Mouse (Mus musculus) liver, postnatal 0 days (tissue): Measurements from ENCODE around the gene Cds2. TPM values are rescaled to one million over a fixed set of nuclear protein-coding genes. Genes with fewer than 3 reads are reported as not detected.

Experiments
- ATAC-seq: fragments of 200-750 bp; cut with Nextera tagmentation; 2 replicates; pipeline ENCODE4 v1.8.0; 2017; ENCODE audit warnings: mild to moderate bottlenecking, moderate library complexity
- DNase-seq: peaks from one replicate; pipeline ENCODE4 v3.0.0-alpha.2; 2016
- H3K27ac ChIP-seq: fragments of 300-500 bp; sonication (generic); 2 replicates; pipeline ENCODE4 v1.5.1; 2014; ENCODE audit warnings: antibody characterized with exemption, moderate library complexity, mild to moderate bottlenecking, low read depth
- H3K27me3 ChIP-seq: fragments of 300-500 bp; sonication (generic); 2 replicates; pipeline ENCODE4 v1.6.1; 2014; ENCODE audit warnings: low read length, control low read depth, mixed read lengths; ENCODE audit not compliant: insufficient read depth
- H3K36me3 ChIP-seq: fragments of 300-500 bp; sonication (generic); replicated peaks from 2 replicates; pipeline ENCODE4 v1.6.1; 2014; ENCODE audit warnings: mild to moderate bottlenecking, control low read depth, low read length, moderate library complexity, mixed read lengths; ENCODE audit not compliant: insufficient read depth
- H3K4me1 ChIP-seq: fragments of 300-500 bp; sonication (generic); 2 replicates; pipeline ENCODE4 v1.6.1; 2014; ENCODE audit warnings: antibody characterized with exemption, mild to moderate bottlenecking, control low read depth; ENCODE audit not compliant: insufficient read depth
- H3K4me2 ChIP-seq: fragments of 300-500 bp; sonication (generic); 2 replicates; pipeline ENCODE4 v1.6.1; 2014; ENCODE audit warnings: low read depth, mild to moderate bottlenecking, low read length, moderate library complexity, mixed read lengths
- H3K4me3 ChIP-seq: fragments of 300-500 bp; sonication (generic); 2 replicates; pipeline ENCODE4 v1.5.1; 2014; ENCODE audit warnings: low read depth, low read length
- H3K9ac ChIP-seq: fragments of 300-500 bp; sonication (generic); replicated peaks from 2 replicates; pipeline ENCODE4 v1.6.1; 2014; ENCODE audit warnings: mild to moderate bottlenecking, moderate library complexity
- H3K9me3 ChIP-seq: fragments of 300-500 bp; sonication (generic); 2 replicates; pipeline ENCODE4 v1.6.1; 2016; ENCODE audit warnings: mild to moderate bottlenecking, control low read depth, low read length, mixed read lengths
- CTCF ChIP-seq: sonication (generic); IDR thresholded peaks from 2 replicates; pipeline ENCODE4 v1.5.1; 2016; ENCODE audit warnings: antibody characterized with exemption, low read depth
- EP300 ChIP-seq: IDR thresholded peaks from 2 replicates; pipeline ENCODE4 v1.6.1; 2016; ENCODE audit warnings: antibody characterized with exemption, low read depth, mild to moderate bottlenecking
- WGBS: fragments of 180-500 bp; shearing (Covaris S2); extraction: QIAGEN DNeasy Blood & Tissue Kit; methylation state at CpG from one replicate; pipeline ENCODE4 v1.1.7; 2014; ENCODE audit not compliant: insufficient replicate concordance; 5-methylcytosine and 5-hydroxymethylcytosine counted together
- polyA plus RNA-seq: library from polyadenylated mRNA; unstranded; fragments of >200 nt; fragmentation: Nextera tagmentation; extraction: Ambion mirVana; gene quantifications from 2 replicates; pipeline ENCODE4 v1.2.1, GENCODE M21; 2015

Gene Cds2
- polyA plus RNA-seq, 1 experiment from 2014 or later: 10.5 TPM

- TF ChIP-seq EP300 (no peak), CTCF (no peak)
- Histone ChIP-seq H3K27ac (no peak overlapping the region), H3K9me3 (no peaks in the 10 kb centered on the region), H3K9ac (no peak overlapping the region), H3K4me1 (0 out of 2 replicates have a peak, but pooled peaks cover 2% of the 10 kb centered on the region), H3K27me3 (no peaks in the 10 kb centered on the region), H3K4me3 (no peak overlapping the region), H3K36me3 (peaks cover 70% of the 10 kb centered on the region), H3K4me2 (no peak overlapping the region)
- WGBS: 86% methylated on average over 4 of the region's 4 CpGs
- ATAC-seq: no peak
- DNase-seq: no peak
These were observed 35.3 kb downstream of the Cds2 start for GRCm38 (mm10) chr2:132298250-132298649.

GRCm38 (mm10) chr2:132301436-132301835 lies 38.5 kb downstream of the Cds2 start:
- Histone ChIP-seq H3K36me3 (peaks cover 68% of the 10 kb centered on the region), H3K4me3 (no peak overlapping the region), H3K9ac (no peak overlapping the region), H3K4me2 (no peak overlapping the region), H3K4me1 (no peaks in the 10 kb centered on the region), H3K9me3 (no peaks in the 10 kb centered on the region), H3K27ac (no peak overlapping the region), H3K27me3 (no peaks in the 10 kb centered on the region)
- TF ChIP-seq CTCF (no peak), EP300 (no peak)
- DNase-seq (no peak), ATAC-seq (no peak)
- WGBS: 96% methylated on average over 4 of the region's 4 CpGs

GRCm38 (mm10) chr2:132305165-132305564 lies 42.2 kb downstream of the Cds2 start:
- peak; percentile 80 for ATAC-seq
- DNase-seq: no peak
- Histone ChIP-seq H3K9me3 (no peaks in the 10 kb centered on the region), H3K4me3 (no peak overlapping the region), H3K4me2 (no peak overlapping the region), H3K27me3 (no peaks in the 10 kb centered on the region), H3K4me1 (no peaks in the 10 kb centered on the region), H3K36me3 (peaks cover 56% of the 10 kb centered on the region), H3K27ac (no peak overlapping the region), H3K9ac (no peak overlapping the region)
- TF ChIP-seq CTCF (no peak), EP300 (peak; percentile 83)
- WGBS: 53% methylated on average over 7 of the region's 7 CpGs

GRCm38 (mm10) chr2:132305988-132306387 lies 43.0 kb downstream of the Cds2 start:
- DNase-seq (peak; percentile 40), ATAC-seq (no peak)
- no peaks in the 10 kb centered on the region for H3K9me3 ChIP-seq
- no peak overlapping the region for H3K4me3 ChIP-seq
- no peaks in the 10 kb centered on the region for H3K27me3 ChIP-seq
- H3K4me2 ChIP-seq: no peak overlapping the region
- WGBS: 37% methylated on average over 4 of the region's 4 CpGs
- no peak overlapping the region for H3K9ac ChIP-seq
- H3K36me3 ChIP-seq: peaks cover 53% of the 10 kb centered on the region
- peak; percentile 80 for TF ChIP-seq CTCF
- TF ChIP-seq EP300: no peak
- H3K27ac ChIP-seq: no peak overlapping the region
- no peaks in the 10 kb centered on the region for H3K4me1 ChIP-seq

- WGBS: 83% methylated on average over 11 of the region's 11 CpGs
- no peak for TF ChIP-seq EP300
- H3K27ac ChIP-seq: no peak overlapping the region
- H3K9me3 ChIP-seq: no peaks in the 10 kb centered on the region
- peaks cover 44% of the 10 kb centered on the region for H3K36me3 ChIP-seq
- no peaks in the 10 kb centered on the region for H3K27me3 ChIP-seq
- no peaks in the 10 kb centered on the region for H3K4me1 ChIP-seq
- no peak overlapping the region for H3K4me3 ChIP-seq
- ATAC-seq: no peak
- H3K4me2 ChIP-seq: no peak overlapping the region
- no peak for DNase-seq
- no peak overlapping the region for H3K9ac ChIP-seq
These were observed 44.4 kb downstream of the Cds2 start for GRCm38 (mm10) chr2:132307213-132307843.

- no peak overlapping the region for H3K9ac ChIP-seq
- no peak overlapping the region for H3K4me3 ChIP-seq
- H3K27ac ChIP-seq: no peak overlapping the region
- no peaks in the 10 kb centered on the region for H3K4me1 ChIP-seq
- no peaks in the 10 kb centered on the region for H3K27me3 ChIP-seq
- WGBS: 55% methylated on average over 6 of the region's 6 CpGs
- DNase-seq (no peak), ATAC-seq (no peak)
- TF ChIP-seq CTCF (no peak), EP300 (no peak)
- no peaks in the 10 kb centered on the region for H3K9me3 ChIP-seq
- H3K36me3 ChIP-seq: peaks cover 30% of the 10 kb centered on the region
- no peak overlapping the region for H3K4me2 ChIP-seq
These were observed 45.9 kb downstream of the Cds2 start for GRCm38 (mm10) chr2:132308829-132309228.
